Mouse (Mus musculus): ENCODE results near the gene Hist4h4. TPM values are rescaled to one million over a fixed set of nuclear protein-coding genes. Genes with fewer than 3 reads are reported as not detected.

The Hist4h4 gene
- total and polyA plus RNA-seq, 3 experiments, result 0.16 to 78.2 (median 3.6) TPM

- dilution Hi-C loops (cut with MboI; ENCODE audit: extremely low pct_ligation_motif_present, extremely low pct_unique_long_range_greater_than_20kb, low sequenced_read_pairs), result no loop called here
- TF ChIP-seq MXI1 (IDR thresholded peaks at IDR 0.05; ENCODE audit: low read depth, low read length), result no peak
- no peak for TF ChIP-seq ZC3H11A (IDR thresholded peaks at IDR 0.05; ENCODE audit: low read depth, low read length)
- no peak for TF ChIP-seq SMC3 (IDR thresholded peaks at IDR 0.05; ENCODE audit: low read depth, low read length)
- no peak overlapping the region for H3K4me3 ChIP-seq (replicated peaks in 1 of 3; ENCODE audit: low read depth in 2 of 3, low read length in 2 of 3, poor library complexity in 1 of 3)
- no peak overlapping the region for H3K27ac ChIP-seq (ENCODE audit: insufficient read depth, low read depth)
- no peaks in the 10 kb centered on the region for H3K9me3 ChIP-seq (replicated peaks; ENCODE audit: low read length)
- no peaks in the 10 kb centered on the region for H3K27me3 ChIP-seq (replicated peaks)
- no peak overlapping the region for H3K9ac ChIP-seq (ENCODE audit: insufficient read depth, low read depth)
- peaks cover 41 to 53% of the 10 kb centered on the region in 2 experiments for H3K36me3 ChIP-seq (replicated peaks in 1 of 2; ENCODE audit: control insufficient read depth in 1 of 2, insufficient read depth in 1 of 2, low read length in 1 of 2)
- no peak overlapping the region for H3K4me2 ChIP-seq (ENCODE audit: insufficient read depth, low read depth, poor library complexity, severe bottlenecking)
- peaks cover 39% of the 10 kb centered on the region for H3K79me2 ChIP-seq (replicated peaks; ENCODE audit: control insufficient read depth, extremely low read depth, insufficient read depth, poor library complexity, severe bottlenecking)
- no peak for DNase-seq (ENCODE audit: extremely low read depth)
- in situ Hi-C loops (cut with MboI; ENCODE audit: low pct_ligation_motif_present, low pct_unique_long_range_greater_than_20kb, low sequenced_read_pairs), result no loop called here
- peaks cover 3 to 29% of the 10 kb centered on the region in 2 experiments; a peak in 3 of 4 replicates for H3K4me1 ChIP-seq (ENCODE audit: control insufficient read depth in 1 of 2, insufficient read depth in 2 of 2)
These were observed 20.8 kb upstream of the Hist4h4 start for GRCm38 (mm10) chr6:136824987-136825386.

GRCm38 (mm10) chr6:136821086-136821485, 16.9 kb upstream of the Hist4h4 start:
- dilution Hi-C loops (cut with MboI; ENCODE audit: extremely low pct_ligation_motif_present, extremely low pct_unique_long_range_greater_than_20kb, low sequenced_read_pairs), result no loop called here
- in situ Hi-C loops (cut with MboI; ENCODE audit: low pct_ligation_motif_present, low pct_unique_long_range_greater_than_20kb, low sequenced_read_pairs), result no loop called here

GRCm38 (mm10) chr6:136820381-136820780, 16.2 kb upstream of the Hist4h4 start:
- no peak overlapping the region for H3K9ac ChIP-seq (ENCODE audit: insufficient read depth, low read depth)
- no peak for DNase-seq (ENCODE audit: extremely low read depth)
- no peak for TF ChIP-seq UBTF (IDR thresholded peaks at IDR 0.05; ENCODE audit: low read depth, low read length)
- TF ChIP-seq EP300 (IDR thresholded peaks at IDR 0.05; ENCODE audit: low read length), result no peak
- no peak overlapping the region for H3K4me2 ChIP-seq (ENCODE audit: insufficient read depth, low read depth, poor library complexity, severe bottlenecking)
- no peaks in the 10 kb centered on the region for H3K9me3 ChIP-seq (replicated peaks; ENCODE audit: low read length)
- dilution Hi-C loops (cut with MboI; ENCODE audit: extremely low pct_ligation_motif_present, extremely low pct_unique_long_range_greater_than_20kb, low sequenced_read_pairs), result no loop called here
- in situ Hi-C loops (cut with MboI; ENCODE audit: low pct_ligation_motif_present, low pct_unique_long_range_greater_than_20kb, low sequenced_read_pairs), result no loop called here
- peaks cover 0 to 7% of the 10 kb centered on the region in 2 experiments; a peak in 2 of 4 replicates for H3K4me1 ChIP-seq (ENCODE audit: control insufficient read depth in 1 of 2, insufficient read depth in 2 of 2)
- no peaks in the 10 kb centered on the region for H3K27me3 ChIP-seq (replicated peaks)
- H3K4me3 ChIP-seq (replicated peaks in 1 of 3; ENCODE audit: low read depth in 2 of 3, low read length in 2 of 3, poor library complexity in 1 of 3), result no peak overlapping the region
- peaks cover 16% of the 10 kb centered on the region for H3K79me2 ChIP-seq (replicated peaks; ENCODE audit: control insufficient read depth, extremely low read depth, insufficient read depth, poor library complexity, severe bottlenecking)
- peaks cover 78 to 92% of the 10 kb centered on the region in 2 experiments for H3K36me3 ChIP-seq (replicated peaks in 1 of 2; ENCODE audit: control insufficient read depth in 1 of 2, insufficient read depth in 1 of 2, low read length in 1 of 2)
- H3K27ac ChIP-seq (ENCODE audit: insufficient read depth, low read depth), result no peak overlapping the region

More at GRCm38 (mm10) chr6:136821086-136821485, 16.9 kb upstream of the Hist4h4 start:
- no peaks in the 10 kb centered on the region for H3K9me3 ChIP-seq (replicated peaks; ENCODE audit: low read length)
- peaks cover 23% of the 10 kb centered on the region for H3K79me2 ChIP-seq (replicated peaks; ENCODE audit: control insufficient read depth, extremely low read depth, insufficient read depth, poor library complexity, severe bottlenecking)
- peaks cover 0 to 14% of the 10 kb centered on the region in 2 experiments; a peak in 2 of 4 replicates for H3K4me1 ChIP-seq (ENCODE audit: control insufficient read depth in 1 of 2, insufficient read depth in 2 of 2)
- no peak overlapping the region for H3K4me3 ChIP-seq (replicated peaks in 1 of 3; ENCODE audit: low read depth in 2 of 3, low read length in 2 of 3, poor library complexity in 1 of 3)
- H3K4me2 ChIP-seq (ENCODE audit: insufficient read depth, low read depth, poor library complexity, severe bottlenecking), result no peak overlapping the region
- H3K27ac ChIP-seq (ENCODE audit: insufficient read depth, low read depth), result no peak overlapping the region
- TF ChIP-seq MAX (IDR thresholded peaks at IDR 0.05; ENCODE audit: low read length) (no peak), POLR2A (IDR thresholded peaks at IDR 0.05; ENCODE audit: low read depth, low read length) (no peak), PAX5 (IDR thresholded peaks at IDR 0.05; ENCODE audit: low read length) (no peak), ZNF384 (IDR thresholded peaks at IDR 0.05; ENCODE audit: low read depth, low read length) (no peak), ELF1 (IDR thresholded peaks at IDR 0.05; ENCODE audit: low read depth, low read length) (no peak), MXI1 (IDR thresholded peaks at IDR 0.05; ENCODE audit: low read depth, low read length) (no peak), GABPA (IDR thresholded peaks at IDR 0.05; ENCODE audit: insufficient replicate concordance, low read depth, low read length) (no peak), MEF2A (IDR thresholded peaks at IDR 0.05; ENCODE audit: borderline replicate concordance, low read depth, low read length) (no peak), CHD2 (IDR thresholded peaks at IDR 0.05; ENCODE audit: low read length) (no peak), CHD1 (IDR thresholded peaks at IDR 0.05; ENCODE audit: low read depth, low read length) (no peak), POLR2AphosphoS2 (IDR thresholded peaks at IDR 0.05; ENCODE audit: low read depth, low read length) (no peak), RCOR1 (conservative IDR thresholded peaks at IDR 0.05; ENCODE audit: low read depth, low read length) (no peak), BHLHE40 (IDR thresholded peaks at IDR 0.05; ENCODE audit: low read depth, low read length) (no peak), TBP (conservative IDR thresholded peaks at IDR 0.05; ENCODE audit: low read depth, low read length) (no peak), USF2 (conservative IDR thresholded peaks at IDR 0.05; ENCODE audit: low read depth, low read length) (no peak), NELFE (IDR thresholded peaks at IDR 0.05; ENCODE audit: low read depth, low read length) (no peak), ZMIZ1 (IDR thresholded peaks at IDR 0.05; ENCODE audit: low read depth, low read length) (no peak)
- peaks cover 73 to 89% of the 10 kb centered on the region in 2 experiments for H3K36me3 ChIP-seq (replicated peaks in 1 of 2; ENCODE audit: control insufficient read depth in 1 of 2, insufficient read depth in 1 of 2, low read length in 1 of 2)
- no peak for DNase-seq (ENCODE audit: extremely low read depth)
- H3K27me3 ChIP-seq (replicated peaks), result no peaks in the 10 kb centered on the region
- no peak overlapping the region for H3K9ac ChIP-seq (ENCODE audit: insufficient read depth, low read depth)
